Mouse (Mus musculus): ENCODE results near the gene Dmbt1.
"Not testable (repeated sequence)": the region's sequence is repeated elsewhere in the genome, so short reads cannot be mapped to it uniquely, and the experiment has no call there.

Dmbt1 gene

GRCm38 (mm10) chr7:131031755-131032154, at the start of gene Dmbt1:
Dmbt1 (plus strand) TSS chr7:131032053.
- no peak for DNase-seq

GRCm38 (mm10) chr7:130982371-130982770, 49.5 kb upstream of the Dmbt1 start:
- no peak for DNase-seq

GRCm38 (mm10) chr7:130982881-130983280, 49.0 kb upstream of the Dmbt1 start:
- no peak for DNase-seq

GRCm38 (mm10) chr7:130984294-130984693, 47.6 kb upstream of the Dmbt1 start:
- DNase-seq = no peak

GRCm38 (mm10) chr7:130985193-130985592, 46.7 kb upstream of the Dmbt1 start:
- DNase-seq = no peak

- DNase-seq = no peak
These were observed 46.1 kb upstream of the Dmbt1 start for GRCm38 (mm10) chr7:130985716-130986115.

GRCm38 (mm10) chr7:130988146-130988545, 43.7 kb upstream of the Dmbt1 start:
- no peak for DNase-seq

- DNase-seq = no peak
These were observed 42.5 kb upstream of the Dmbt1 start for GRCm38 (mm10) chr7:130989371-130989770.

GRCm38 (mm10) chr7:130991174-130991789, 40.6 kb upstream of the Dmbt1 start:
- DNase-seq = no peak

GRCm38 (mm10) chr7:130993907-130994306, 37.9 kb upstream of the Dmbt1 start:
- no peak for DNase-seq

GRCm38 (mm10) chr7:131001976-131002726, 29.7 kb upstream of the Dmbt1 start:
- DNase-seq = no peak

GRCm38 (mm10) chr7:131004071-131004470, 27.8 kb upstream of the Dmbt1 start:
- DNase-seq = no peak

GRCm38 (mm10) chr7:131007221-131007620, 24.6 kb upstream of the Dmbt1 start:
- DNase-seq = no peak

GRCm38 (mm10) chr7:131009178-131009577, 22.7 kb upstream of the Dmbt1 start:
- DNase-seq = no peak

- DNase-seq = no peak
These were observed 20.0 kb upstream of the Dmbt1 start for GRCm38 (mm10) chr7:131011901-131012300.

- DNase-seq = no peak
These were observed 12.7 kb upstream of the Dmbt1 start for GRCm38 (mm10) chr7:131019181-131019580.

GRCm38 (mm10) chr7:131024807-131025206, 7.0 kb upstream of the Dmbt1 start:
- no peak for DNase-seq

GRCm38 (mm10) chr7:131027557-131027956, 4.3 kb upstream of the Dmbt1 start:
- DNase-seq = no peak

GRCm38 (mm10) chr7:131036396-131036795, 4.5 kb downstream of the Dmbt1 start:
- no peak for DNase-seq

GRCm38 (mm10) chr7:131037083-131037482, 5.2 kb downstream of the Dmbt1 start:
- no peak for DNase-seq

- DNase-seq = not testable (repeated sequence)
These were observed 8.9 kb downstream of the Dmbt1 start for GRCm38 (mm10) chr7:131040760-131041159.

GRCm38 (mm10) chr7:131042657-131043056, 10.8 kb downstream of the Dmbt1 start:
- no peak for DNase-seq

GRCm38 (mm10) chr7:131045258-131045835, 13.5 kb downstream of the Dmbt1 start:
- peak; percentile 11 for DNase-seq

GRCm38 (mm10) chr7:131049829-131050228, 18.0 kb downstream of the Dmbt1 start:
- not testable (repeated sequence) for DNase-seq

Measured in kidney, adult 18-20 months (tissue).